Mouse (Mus musculus) MEL (cell line): ENCODE results near the gene Emsy. TPM values are rescaled to one million over a fixed set of nuclear protein-coding genes. Genes with fewer than 3 reads are reported as not detected.

Experiments used
- DNase-seq: peaks from one replicate; pipeline ENCODE4 v3.0.0; 2011; ENCODE audit warnings: low read depth, low spot score
- H3K27ac ChIP-seq: 2 replicates; pipeline ENCODE4 v1.5.1; 2012; ENCODE audit warnings: low read depth, mild to moderate bottlenecking, control low read depth, low read length, moderate library complexity; ENCODE audit not compliant: control insufficient read depth
- H3K27me3 ChIP-seq, 2 experiments: fragments of 150-350 bp in 1 of 2; sonication (generic) in 1 of 2; 2 replicates each; pipeline ENCODE4 v1.6.1; 2012; ENCODE audit warnings: low read length in 2 of 2, mild to moderate bottlenecking in 2 of 2, improper control_type of control experiment in 1 of 2, moderate library complexity in 1 of 2; ENCODE audit not compliant: insufficient read depth in 2 of 2, control insufficient read depth in 1 of 2
- H3K36me3 ChIP-seq, 2 experiments: 2 replicates each; pipeline ENCODE4 v1.6.1; 2012 to 2014; ENCODE audit warnings: low read length in 2 of 2, improper control_type of control experiment in 1 of 2, inconsistent platforms in 1 of 2, mild to moderate bottlenecking in 1 of 2; ENCODE audit not compliant: insufficient read depth in 2 of 2, control insufficient read depth in 1 of 2
- H3K4me1 ChIP-seq, 2 experiments: fragments of 150-350 bp in 1 of 2; sonication (generic) in 1 of 2; 2 replicates each; pipeline ENCODE4 v1.6.1; 2012; ENCODE audit warnings: low read length in 2 of 2, improper control_type of control experiment in 1 of 2, mild to moderate bottlenecking in 1 of 2; ENCODE audit not compliant: insufficient read depth in 2 of 2, control insufficient read depth in 1 of 2
- H3K4me3 ChIP-seq, 2 experiments: fragments of 150-350 bp in 1 of 2; sonication (generic) in 1 of 2; 2 replicates each; pipeline ENCODE4 v1.5.1; 2012; ENCODE audit warnings: low read depth in 2 of 2, low read length in 2 of 2, mild to moderate bottlenecking in 2 of 2, moderate library complexity in 2 of 2, control low read depth in 1 of 2, improper control_type of control experiment in 1 of 2; ENCODE audit not compliant: control insufficient read depth in 1 of 2, insufficient read depth in 1 of 2
- H3K79me2 ChIP-seq: 2 replicates; pipeline ENCODE4 v1.6.1; 2012; ENCODE audit warnings: mild to moderate bottlenecking, low read length, moderate library complexity; ENCODE audit not compliant: control insufficient read depth, poor library complexity, insufficient read depth
- H3K9ac ChIP-seq: 2 replicates; pipeline ENCODE4 v1.6.1; 2012; ENCODE audit warnings: low read depth, mild to moderate bottlenecking, control low read depth, low read length, moderate library complexity; ENCODE audit not compliant: control insufficient read depth, poor library complexity, severe bottlenecking
- H3K9me3 ChIP-seq: fragments of 150-350 bp; sonication (generic); replicated peaks from 2 replicates; pipeline ENCODE4 v1.6.1; 2012; ENCODE audit warnings: mild to moderate bottlenecking, low read length, improper control_type of control experiment, moderate library complexity; ENCODE audit not compliant: insufficient read depth
- CHD1 ChIP-seq: IDR thresholded peaks from 2 replicates; pipeline ENCODE4 v1.6.1; 2012; ENCODE audit warnings: low read depth, mild to moderate bottlenecking, inconsistent platforms, low read length, improper control_type of control experiment
- CTCF ChIP-seq, 3 experiments: IDR thresholded peaks in 2 of 3; conservative IDR thresholded peaks in 1 of 3; 2 replicates each; pipeline ENCODE4 v1.5.1; 2011 to 2012; ENCODE audit warnings: low read length in 3 of 3, low read depth in 2 of 3, mild to moderate bottlenecking in 2 of 3, improper control_type of control experiment in 1 of 3, inconsistent platforms in 1 of 3, mixed read lengths in 1 of 3, moderate library complexity in 1 of 3; ENCODE audit not compliant: control insufficient read depth in 1 of 3, insufficient read depth in 1 of 3, poor library complexity in 1 of 3, severe bottlenecking in 1 of 3
- ELF1 ChIP-seq: IDR thresholded peaks from 2 replicates; pipeline ENCODE4 v1.6.1; 2014; ENCODE audit warnings: low read depth, mild to moderate bottlenecking, inconsistent platforms, low read length, improper control_type of control experiment, moderate library complexity
- EP300 ChIP-seq, 2 experiments: IDR thresholded peaks; 2 replicates each; pipeline ENCODE4 v1.6.1; 2011; ENCODE audit warnings: improper control_type of control experiment in 2 of 2, low read length in 2 of 2, low read depth in 1 of 2, mild to moderate bottlenecking in 1 of 2
- ETS1 ChIP-seq: IDR thresholded peaks from 2 replicates; pipeline ENCODE4 v1.6.1; 2012; ENCODE audit warnings: low read depth, mild to moderate bottlenecking, inconsistent platforms, low read length, improper control_type of control experiment, moderate library complexity
- GATA1 ChIP-seq: IDR thresholded peaks from 2 replicates; pipeline ENCODE4 v1.6.1; 2011; ENCODE audit warnings: low read depth, low read length, improper control_type of control experiment
- HCFC1 ChIP-seq: IDR thresholded peaks from 2 replicates; pipeline ENCODE4 v1.6.1; 2012; ENCODE audit warnings: low read depth, mild to moderate bottlenecking, inconsistent platforms, low read length, improper control_type of control experiment, moderate library complexity
- JUND ChIP-seq: IDR thresholded peaks from 2 replicates; pipeline ENCODE4 v1.6.1; 2011; ENCODE audit warnings: low read depth, mild to moderate bottlenecking, improper control_type of control experiment, low read length
- MAFK ChIP-seq: IDR thresholded peaks from 2 replicates; pipeline ENCODE4 v1.6.1; 2011; ENCODE audit warnings: low read depth, mild to moderate bottlenecking, low read length, improper control_type of control experiment, borderline replicate concordance
- MAX ChIP-seq: IDR thresholded peaks from 2 replicates; pipeline ENCODE4 v1.6.1; 2011; ENCODE audit warnings: low read length, improper control_type of control experiment
- MAZ ChIP-seq: IDR thresholded peaks from 2 replicates; pipeline ENCODE4 v1.6.1; 2012; ENCODE audit warnings: low read depth, mild to moderate bottlenecking, inconsistent platforms, low read length, improper control_type of control experiment
- MXI1 ChIP-seq: IDR thresholded peaks from 2 replicates; pipeline ENCODE4 v1.6.1; 2011; ENCODE audit warnings: mild to moderate bottlenecking, low read depth, low read length, improper control_type of control experiment
- MYB ChIP-seq: IDR thresholded peaks from 2 replicates; pipeline ENCODE4 v1.6.1; 2011; ENCODE audit warnings: mild to moderate bottlenecking, low read depth, low read length, improper control_type of control experiment
- NELFE ChIP-seq: IDR thresholded peaks from 2 replicates; pipeline ENCODE4 v1.6.1; 2011; ENCODE audit warnings: low read depth, low read length, improper control_type of control experiment
- POLR2A ChIP-seq, 2 experiments: IDR thresholded peaks; 2 replicates each; pipeline ENCODE4 v1.6.1; 2011 to 2012; ENCODE audit warnings: low read length in 2 of 2, mild to moderate bottlenecking in 2 of 2, control low read depth in 1 of 2, improper control_type of control experiment in 1 of 2, low read depth in 1 of 2, moderate library complexity in 1 of 2; ENCODE audit not compliant: control insufficient read depth in 1 of 2, insufficient read depth in 1 of 2, poor library complexity in 1 of 2
- POLR2AphosphoS2 ChIP-seq: IDR thresholded peaks from 2 replicates; pipeline ENCODE4 v1.6.1; 2011; ENCODE audit warnings: low read length, improper control_type of control experiment
- POLR2AphosphoS5 ChIP-seq: IDR thresholded peaks from 2 replicates; pipeline ENCODE4 v1.6.1; 2012; ENCODE audit warnings: low read depth, borderline replicate concordance, mild to moderate bottlenecking, inconsistent platforms, low read length, moderate library complexity, mixed read lengths
- RAD21 ChIP-seq: IDR thresholded peaks from 2 replicates; pipeline ENCODE4 v1.6.1; 2011; ENCODE audit warnings: mild to moderate bottlenecking, low read depth, low read length, improper control_type of control experiment
- RCOR1 ChIP-seq: IDR thresholded peaks from 2 replicates; pipeline ENCODE4 v1.6.1; 2012; ENCODE audit warnings: low read depth, mild to moderate bottlenecking, inconsistent platforms, low read length, improper control_type of control experiment
- SMC3 ChIP-seq: IDR thresholded peaks from 2 replicates; pipeline ENCODE4 v1.6.1; 2011; ENCODE audit warnings: low read depth, low read length, improper control_type of control experiment
- TBP ChIP-seq: IDR thresholded peaks from 2 replicates; pipeline ENCODE4 v1.8.0; 2011; ENCODE audit warnings: low read depth, low read length, improper control_type of control experiment
- TCF12 ChIP-seq: IDR thresholded peaks from 2 replicates; pipeline ENCODE4 v1.6.1; 2014; ENCODE audit warnings: low read depth, mild to moderate bottlenecking, inconsistent platforms, low read length, improper control_type of control experiment, moderate library complexity
- UBTF ChIP-seq: IDR thresholded peaks from 2 replicates; pipeline ENCODE4 v1.6.1; 2012; ENCODE audit warnings: low read depth, mild to moderate bottlenecking, inconsistent platforms, low read length, improper control_type of control experiment, moderate library complexity, borderline replicate concordance; ENCODE audit not compliant: insufficient read depth
- USF1 ChIP-seq: IDR thresholded peaks from 2 replicates; pipeline ENCODE4 v1.6.1; 2014; ENCODE audit warnings: low read depth, mild to moderate bottlenecking, inconsistent platforms, low read length, improper control_type of control experiment, moderate library complexity
- ZMIZ1 ChIP-seq: IDR thresholded peaks from 2 replicates; pipeline ENCODE4 v1.6.1; 2012; ENCODE audit warnings: low read depth, mild to moderate bottlenecking, inconsistent platforms, low read length, improper control_type of control experiment, moderate library complexity
- polyA plus RNA-seq, 2 experiments: library from polyadenylated mRNA; stranded (reverse) in 1 of 2; unstranded in 1 of 2; fragments of >175 nt in 1 of 2; fragments of >200 nt in 1 of 2; gene quantifications; 2 replicates each; pipeline versions ENCODE4 v1.2.1 to v1.2.4; 2012; ENCODE audit warnings: low replicate concordance in 2 of 2, low read depth in 1 of 2; ENCODE audit not compliant: insufficient read length in 2 of 2, insufficient read depth in 1 of 2, missing spikeins in 1 of 2
- total RNA-seq: library from RNA; depleted of rRNA; stranded (reverse); fragments of 300-350 nt; gene quantifications from 2 replicates; pipeline ENCODE4 v1.2.3, GENCODE M21; 2012

The Emsy gene
- total and polyA plus RNA-seq, 3 experiments: 10.2 to 24.1 TPM; not detected in 1

GRCm38 (mm10) chr7:98542267-98542666 lies 114.3 kb downstream of the Emsy start:
- no peak for DNase-seq
- Histone ChIP-seq H3K4me1 (0 out of 4 replicates have a peak, but pooled peaks cover 0 to 5% of the 10 kb centered on the region in 2 experiments), H3K4me3 (no peak overlapping the region), H3K27ac (no peak overlapping the region), H3K36me3 (no peaks in the 10 kb centered on the region), H3K9ac (no peak overlapping the region), H3K79me2 (no peaks in the 10 kb centered on the region), H3K27me3 (no peaks in the 10 kb centered on the region; a peak in 2 of 4 replicates), H3K9me3 (no peaks in the 10 kb centered on the region)
- TF ChIP-seq CTCF (IDR thresholded peaks at IDR 0.05 in 2 of 3, conservative IDR thresholded peaks at IDR 0.05 in 1 of 3; ENCODE audit: control insufficient read depth in 1 of 3, insufficient read depth in 1 of 3, low read depth in 2 of 3, low read length in 3 of 3, poor library complexity in 1 of 3, severe bottlenecking in 1 of 3) (no peak), POLR2AphosphoS5 (no peak), HCFC1 (no peak), MXI1 (no peak), NELFE (no peak), SMC3 (no peak), EP300 (IDR thresholded peaks at IDR 0.05; ENCODE audit: low read depth in 1 of 2, low read length in 2 of 2) (no peak), MYB (no peak), GATA1 (no peak), TCF12 (no peak)

- TF ChIP-seq POLR2AphosphoS2 (no peak), ZMIZ1 (no peak), RCOR1 (no peak), JUND (no peak), POLR2A (IDR thresholded peaks at IDR 0.05; ENCODE audit: control insufficient read depth in 1 of 2, insufficient read depth in 1 of 2, low read depth in 1 of 2, low read length in 2 of 2, poor library complexity in 1 of 2) (no peak), MAFK (no peak), ETS1 (no peak), TBP (no peak), USF1 (no peak), UBTF (no peak), RAD21 (no peak), GATA1 (no peak), ELF1 (no peak), MYB (no peak), MXI1 (no peak), MAZ (no peak), MAX (no peak), EP300 (IDR thresholded peaks at IDR 0.05; ENCODE audit: low read depth in 1 of 2, low read length in 2 of 2) (no peak), CHD1 (no peak)
- no peak overlapping the region for H3K4me3 ChIP-seq
- no peaks in the 10 kb centered on the region for H3K79me2 ChIP-seq
- H3K9ac ChIP-seq: no peak overlapping the region
- no peak overlapping the region for H3K27ac ChIP-seq
- H3K4me1 ChIP-seq: 0 out of 4 replicates have a peak, but pooled peaks cover 0 to 5% of the 10 kb centered on the region in 2 experiments
- no peaks in the 10 kb centered on the region for H3K36me3 ChIP-seq
- H3K27me3 ChIP-seq: no peaks in the 10 kb centered on the region; a peak in 2 of 4 replicates
- no peaks in the 10 kb centered on the region for H3K9me3 ChIP-seq
- no peak for DNase-seq
Observed at GRCm38 (mm10) chr7:98541564-98541963, 115.0 kb downstream of the Emsy start.
